Mouse (Mus musculus): ENCODE data around the gene Rem1.

DNA sequence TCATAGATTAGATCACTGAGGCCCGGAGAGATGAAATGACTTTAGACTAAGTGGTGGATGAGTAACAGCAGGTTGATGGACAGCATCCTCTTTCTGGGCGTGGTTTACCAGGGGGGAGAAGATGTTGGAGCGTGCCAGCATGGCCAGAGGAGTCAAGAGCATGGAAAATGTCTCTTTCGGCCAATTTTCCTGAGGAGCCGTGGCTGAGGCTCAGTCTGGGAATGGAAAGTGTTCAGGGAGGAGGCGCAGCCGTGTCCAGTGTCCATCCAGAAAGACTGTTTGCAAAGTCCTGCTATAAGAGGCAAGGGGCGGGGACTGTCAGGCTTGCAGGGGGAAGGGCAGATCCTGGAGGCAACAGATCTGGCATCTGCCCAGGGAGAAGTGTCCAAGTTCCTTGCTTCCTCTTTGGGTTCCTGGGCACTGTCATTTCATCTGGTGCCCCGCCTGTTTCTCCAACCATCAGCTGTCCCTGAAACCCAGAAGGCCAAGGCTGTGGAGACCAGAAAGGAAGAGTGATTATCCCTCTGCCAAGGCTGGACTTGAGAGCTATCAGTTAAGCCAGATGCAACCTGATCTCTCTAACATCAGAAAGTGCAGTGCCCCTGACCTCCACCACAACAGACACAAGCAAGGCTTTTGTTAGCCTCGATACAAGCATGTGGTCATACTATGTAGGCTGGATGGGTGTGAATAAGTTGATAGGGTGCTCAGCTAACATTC is 26.3 kb downstream of the Rem1 start:
- TF ChIP-seq CTCF (IDR thresholded peaks at IDR 0.05; ENCODE audit: low read depth) = no peak; the same call in 1 of the 2 replicates
- no peak for TF ChIP-seq EP300 (optimal IDR thresholded peaks at IDR 0.05)
